Mouse (Mus musculus) brain, embryonic 14.5 days (tissue): ENCODE results near the gene Erich6.

Experiments used
- CTCF ChIP-seq: fragments of 200-500 bp; IDR thresholded peaks from 2 replicates; pipeline ENCODE4 v1.5.1; 2012; ENCODE audit warnings: inconsistent platforms, mild to moderate bottlenecking, moderate library complexity, borderline replicate concordance; ENCODE audit not compliant: insufficient read depth, insufficient read length; ENCODE audit errors: extremely low read depth
- POLR2A ChIP-seq: fragments of 200-500 bp; IDR thresholded peaks from 2 replicates; pipeline ENCODE4 v1.6.1; 2012; ENCODE audit warnings: mild to moderate bottlenecking, inconsistent platforms, borderline replicate concordance; ENCODE audit not compliant: poor library complexity, insufficient read depth, insufficient read length, severe bottlenecking; ENCODE audit errors: extremely low read depth

DNA sequence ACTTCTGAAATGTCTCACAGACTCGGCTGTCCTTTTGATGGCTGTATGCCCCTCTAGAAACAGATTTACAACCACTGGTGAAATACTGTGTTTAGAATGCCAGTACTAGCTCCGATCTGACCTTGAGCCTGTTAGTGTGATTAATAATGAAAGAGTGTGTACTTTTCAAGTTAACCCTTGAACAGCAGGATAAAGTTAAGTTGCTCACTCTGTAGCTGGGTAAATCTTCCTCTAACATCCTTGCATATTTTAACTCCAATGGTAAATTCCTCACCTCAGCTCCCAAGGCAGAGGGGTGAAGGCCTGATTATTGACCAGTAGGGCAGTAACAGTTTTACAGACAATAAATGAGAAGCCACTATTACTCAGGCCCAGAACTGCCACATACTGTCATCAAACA, 44.8 kb upstream of the Erich6 start:
- no peak for TF ChIP-seq POLR2A
- no peak for TF ChIP-seq CTCF
